Mouse (Mus musculus): ENCODE results near the gene Ccdc28b. TPM values are rescaled to one million over a fixed set of nuclear protein-coding genes. Genes with fewer than 3 reads are reported as not detected.
A peak's percentile ranks its signal among the peaks of the same experiment; 100 is the strongest.

The Ccdc28b gene
- polyA plus RNA-seq (2015; fragmentation: Nextera tagmentation; extraction: Ambion mirVana), result 11.2 and 12.7 TPM in 2 replicates

- Histone ChIP-seq H3K4me3 (ENCODE audit: low read depth, low read length) (peak within 1 kb of the TSS; percentile 61), H3K9me3 (replicated peaks; ENCODE audit: control insufficient read depth, low read length) (no peaks in the 10 kb centered on the region), H3K4me1 (ENCODE audit: control insufficient read depth, low read depth, low read length) (peaks cover 34% of the 10 kb centered on the region), H3K36me3 (ENCODE audit: control insufficient read depth, insufficient read depth) (peaks cover 16% of the 10 kb centered on the region), H3K4me2 (ENCODE audit: low read depth, low read length) (peak within 1 kb of the TSS; percentile 69), H3K27me3 (ENCODE audit: control insufficient read depth, insufficient read depth, low read depth, low read length) (no peaks in the 10 kb centered on the region), H3K9ac (ENCODE audit: low read depth, low read length) (peak within 1 kb of the TSS; percentile 59), H3K27ac (ENCODE audit: low read length) (peak within 1 kb of the TSS; percentile 75)
- 0 out of 2 replicates have a peak, but pooled peaks have one; percentile 19 for ATAC-seq (ENCODE audit: low read depth)
- WGBS (ENCODE audit: insufficient replicate concordance), result under 1% methylated on average over 10 of the region's 10 CpGs
Observed at GRCm38 (mm10) chr4:129623681-129624091, at the start of gene Ccdc28b. Gene Ccdc28b (minus strand): TSS chr4:129623947.

- no peaks in the 10 kb centered on the region for H3K36me3 ChIP-seq (ENCODE audit: control insufficient read depth, insufficient read depth)
- H3K4me3 ChIP-seq (ENCODE audit: low read depth, low read length), result peak overlapping the region; percentile 93
- WGBS (ENCODE audit: insufficient replicate concordance), result 2% methylated on average over 10 of the region's 10 CpGs
- H3K4me2 ChIP-seq (ENCODE audit: low read depth, low read length), result peak overlapping the region; percentile 94
- peak overlapping the region; percentile 95 for H3K9ac ChIP-seq (ENCODE audit: low read depth, low read length)
- no peaks in the 10 kb centered on the region for H3K9me3 ChIP-seq (replicated peaks; ENCODE audit: control insufficient read depth, low read length)
- H3K4me1 ChIP-seq (ENCODE audit: control insufficient read depth, low read depth, low read length), result peaks cover 15% of the 10 kb centered on the region
- H3K27me3 ChIP-seq (ENCODE audit: control insufficient read depth, insufficient read depth, low read depth, low read length), result no peaks in the 10 kb centered on the region
- peak overlapping the region; percentile 92 for H3K27ac ChIP-seq (ENCODE audit: low read length)
- ATAC-seq (ENCODE audit: low read depth), result peak; percentile 9; the same call in 1 of the 2 replicates
Observed at GRCm38 (mm10) chr4:129672878-129673449, 49.2 kb upstream of the Ccdc28b start.

- Histone ChIP-seq H3K4me2 (ENCODE audit: low read depth, low read length) (peak within 1 kb of the TSS; percentile 94), H3K27me3 (ENCODE audit: control insufficient read depth, insufficient read depth, low read depth, low read length) (no peaks in the 10 kb centered on the region), H3K9me3 (replicated peaks; ENCODE audit: control insufficient read depth, low read length) (no peaks in the 10 kb centered on the region), H3K36me3 (ENCODE audit: control insufficient read depth, insufficient read depth) (no peaks in the 10 kb centered on the region), H3K4me3 (ENCODE audit: low read depth, low read length) (peak within 1 kb of the TSS; percentile 93), H3K9ac (ENCODE audit: low read depth, low read length) (peak within 1 kb of the TSS; percentile 95), H3K27ac (ENCODE audit: low read length) (peak within 1 kb of the TSS; percentile 92), H3K4me1 (ENCODE audit: control insufficient read depth, low read depth, low read length) (peaks cover 15% of the 10 kb centered on the region)
- ATAC-seq (ENCODE audit: low read depth), result peak; percentile 84
- under 1% methylated on average over 59 of the region's 65 CpGs for WGBS (ENCODE audit: insufficient replicate concordance)
Observed at GRCm38 (mm10) chr4:129672083-129672877, 48.5 kb upstream of the Ccdc28b start, which contains the start of gene Kpna6. Gene Kpna6 (minus strand): TSS chr4:129672767.

- Histone ChIP-seq H3K36me3 (ENCODE audit: control insufficient read depth, insufficient read depth) (no peaks in the 10 kb centered on the region), H3K27ac (ENCODE audit: low read length) (peak overlapping the region; percentile 92), H3K4me1 (ENCODE audit: control insufficient read depth, low read depth, low read length) (peaks cover 15% of the 10 kb centered on the region), H3K9me3 (replicated peaks; ENCODE audit: control insufficient read depth, low read length) (no peaks in the 10 kb centered on the region), H3K9ac (ENCODE audit: low read depth, low read length) (peak overlapping the region; percentile 95), H3K4me3 (ENCODE audit: low read depth, low read length) (peak overlapping the region; percentile 93), H3K4me2 (ENCODE audit: low read depth, low read length) (peak overlapping the region; percentile 94), H3K27me3 (ENCODE audit: control insufficient read depth, insufficient read depth, low read depth, low read length) (no peaks in the 10 kb centered on the region)
- WGBS (ENCODE audit: insufficient replicate concordance), result 5% methylated on average over 12 of the region's 12 CpGs
- ATAC-seq (ENCODE audit: low read depth), result peak; percentile 70
Observed at GRCm38 (mm10) chr4:129671491-129672082, 47.8 kb upstream of the Ccdc28b start.

- H3K27me3 ChIP-seq (ENCODE audit: control insufficient read depth, insufficient read depth, low read depth, low read length), result no peaks in the 10 kb centered on the region
- H3K27ac ChIP-seq (ENCODE audit: low read length), result no peak overlapping the region
- H3K36me3 ChIP-seq (ENCODE audit: control insufficient read depth, insufficient read depth), result peaks cover 12% of the 10 kb centered on the region
- no peak overlapping the region for H3K4me3 ChIP-seq (ENCODE audit: low read depth, low read length)
- no peaks in the 10 kb centered on the region for H3K9me3 ChIP-seq (replicated peaks; ENCODE audit: control insufficient read depth, low read length)
- 72% methylated on average over 3 of the region's 3 CpGs for WGBS (ENCODE audit: insufficient replicate concordance)
- ATAC-seq (ENCODE audit: low read depth), result no peak
- no peak overlapping the region for H3K4me2 ChIP-seq (ENCODE audit: low read depth, low read length)
- no peaks in the 10 kb centered on the region for H3K4me1 ChIP-seq (ENCODE audit: control insufficient read depth, low read depth, low read length)
- no peak overlapping the region for H3K9ac ChIP-seq (ENCODE audit: low read depth, low read length)
Observed at GRCm38 (mm10) chr4:129662255-129662813, 38.6 kb upstream of the Ccdc28b start.

GRCm38 (mm10) chr4:129661584-129661983 is 37.8 kb upstream of the Ccdc28b start:
- Histone ChIP-seq H3K27ac (ENCODE audit: low read length) (no peak overlapping the region), H3K4me1 (ENCODE audit: control insufficient read depth, low read depth, low read length) (no peaks in the 10 kb centered on the region), H3K36me3 (ENCODE audit: control insufficient read depth, insufficient read depth) (peaks cover 15% of the 10 kb centered on the region), H3K4me3 (ENCODE audit: low read depth, low read length) (no peak overlapping the region), H3K9ac (ENCODE audit: low read depth, low read length) (no peak overlapping the region), H3K9me3 (replicated peaks; ENCODE audit: control insufficient read depth, low read length) (no peaks in the 10 kb centered on the region), H3K27me3 (ENCODE audit: control insufficient read depth, insufficient read depth, low read depth, low read length) (no peaks in the 10 kb centered on the region), H3K4me2 (ENCODE audit: low read depth, low read length) (no peak overlapping the region)
- ATAC-seq (ENCODE audit: low read depth), result no peak
- WGBS (ENCODE audit: insufficient replicate concordance), result 78% methylated on average over 3 of the region's 3 CpGs

GRCm38 (mm10) chr4:129654770-129655169 is 31.0 kb upstream of the Ccdc28b start:
- H3K4me3 ChIP-seq (ENCODE audit: low read depth, low read length), result no peak overlapping the region
- peaks cover 34% of the 10 kb centered on the region for H3K36me3 ChIP-seq (ENCODE audit: control insufficient read depth, insufficient read depth)
- no peak overlapping the region for H3K27ac ChIP-seq (ENCODE audit: low read length)
- H3K4me1 ChIP-seq (ENCODE audit: control insufficient read depth, low read depth, low read length), result no peaks in the 10 kb centered on the region
- 86% methylated on average over 14 of the region's 14 CpGs for WGBS (ENCODE audit: insufficient replicate concordance)
- H3K9me3 ChIP-seq (replicated peaks; ENCODE audit: control insufficient read depth, low read length), result no peaks in the 10 kb centered on the region
- H3K9ac ChIP-seq (ENCODE audit: low read depth, low read length), result no peak overlapping the region
- H3K4me2 ChIP-seq (ENCODE audit: low read depth, low read length), result no peak overlapping the region
- ATAC-seq (ENCODE audit: low read depth), result no peak
- no peaks in the 10 kb centered on the region for H3K27me3 ChIP-seq (ENCODE audit: control insufficient read depth, insufficient read depth, low read depth, low read length)

- no peak overlapping the region for H3K9ac ChIP-seq (ENCODE audit: low read depth, low read length)
- H3K4me1 ChIP-seq (ENCODE audit: control insufficient read depth, low read depth, low read length), result no peaks in the 10 kb centered on the region
- H3K27ac ChIP-seq (ENCODE audit: low read length), result no peak overlapping the region
- WGBS (ENCODE audit: insufficient replicate concordance), result 87% methylated on average over 8 of the region's 8 CpGs
- H3K27me3 ChIP-seq (ENCODE audit: control insufficient read depth, insufficient read depth, low read depth, low read length), result no peaks in the 10 kb centered on the region
- ATAC-seq (ENCODE audit: low read depth), result no peak
- H3K4me3 ChIP-seq (ENCODE audit: low read depth, low read length), result no peak overlapping the region
- no peaks in the 10 kb centered on the region for H3K9me3 ChIP-seq (replicated peaks; ENCODE audit: control insufficient read depth, low read length)
- peaks cover 43% of the 10 kb centered on the region for H3K36me3 ChIP-seq (ENCODE audit: control insufficient read depth, insufficient read depth)
- no peak overlapping the region for H3K4me2 ChIP-seq (ENCODE audit: low read depth, low read length)
Observed at GRCm38 (mm10) chr4:129650359-129650758, 26.6 kb upstream of the Ccdc28b start.
